Mouse (Mus musculus) ovary, postnatal 10 days (tissue): ENCODE results near the gene Dnajb2.

Source experiments
- DNase-seq: peaks from one replicate; pipeline ENCODE4 v3.0.0; 2022; ENCODE audit warnings: low spot score

Gene Dnajb2

GRCm38 (mm10) chr1:75293331-75293701 lies 57.1 kb downstream of the Dnajb2 start:
- DNase-seq: no peak

GRCm38 (mm10) chr1:75294294-75294693 lies 58.1 kb downstream of the Dnajb2 start:
- no peak for DNase-seq
